Comparison of ENCODE assay signal across 17 mouse cellular contexts in the genomic region with DNA sequence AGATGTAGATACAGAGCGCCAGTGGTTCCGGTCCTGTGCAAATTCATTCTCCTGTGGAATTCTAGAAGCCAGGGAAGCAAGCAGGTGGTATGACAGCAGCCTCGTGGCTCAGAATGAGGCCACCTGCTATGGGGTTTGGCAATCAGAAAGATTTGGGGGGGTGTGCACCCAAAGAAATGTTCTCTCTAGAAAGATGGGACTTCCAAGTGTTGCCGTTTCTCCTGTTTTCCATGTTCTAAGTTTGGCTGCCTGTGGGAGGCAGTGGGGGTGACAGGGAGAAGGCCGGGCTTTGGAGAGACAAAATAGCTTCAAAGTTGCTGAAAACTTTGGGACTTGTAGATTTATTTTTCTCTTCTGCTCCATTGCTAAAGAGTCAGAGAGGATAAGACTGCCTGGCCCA.
A peak's percentile ranks its signal among the peaks of the same experiment; 100 is the strongest.
DNase-seq lines count a peak whose midpoint lies in the region.
"Had no signal": no experiment of that assay in that cellular context is flagged by ENCODE, and none has a peak within 500 bp of the region (broad histone marks: within the 10 kb centered on the region; RNA-seq: fewer than 3 reads in every experiment).

No protein-coding gene starts in this region.

- intact Hi-C loops in left cerebral cortex, postnatal 36 days (cut with DNase I), result no loop called here

- DNase-seq in layer of hippocampus, adult 18-20 months (ENCODE audit: low spot score in 2 of 2), result peak; percentile 41 to 67
- no peak for DNase-seq in layer of hippocampus, adult 8-10 months (ENCODE audit: low spot score in 2 of 2)
- DNase-seq in right cerebral cortex, adult 2 months (ENCODE audit: low spot score in 2 of 2), result peak; percentile 64 to 71
- DNase-seq in right cerebral cortex, postnatal 4 days, result no peak
- DNase-seq in left cerebral cortex, postnatal 36 days (ENCODE audit: low spot score in 2 of 2), result peak; percentile 65 to 78
- no peak for DNase-seq in yolk sac, embryonic 10.5 days (ENCODE audit: low spot score)
- DNase-seq in ovary, postnatal 36 days (ENCODE audit: low spot score), result no peak
- DNase-seq: adrenal gland, adult 2 months; cerebellum, adult 2 months; cerebellum, postnatal 25 days; embryo, embryonic 11 days; gastrocnemius, postnatal 25 days; heart, adult 18-20 months; kidney, postnatal 25 days; liver; thymus, adult 2 months; thymus, postnatal 4 days had no signal

Comparison
In these comparisons a context has a peak if more than half of its experiments do, and no peak if none do; other contexts are left out.
1. DNase-seq: peak in layer of hippocampus, adult 18-20 months (2 of 2), right cerebral cortex, adult 2 months (2 of 2) and left cerebral cortex, postnatal 36 days (2 of 2); none in layer of hippocampus, adult 8-10 months (0 of 2), right cerebral cortex, postnatal 4 days (single experiment), yolk sac, embryonic 10.5 days (single experiment) and ovary, postnatal 36 days (single experiment).